Mouse (Mus musculus) G1E (cell line): Measurements from ENCODE around the gene Rprd1b. TPM values are rescaled to one million over a fixed set of nuclear protein-coding genes. Genes with fewer than 3 reads are reported as not detected.

ENCODE experiments used
- ATAC-seq: 2 replicates; pipeline ENCODE4 v1.8.0; 2016; ENCODE audit warnings: mild to moderate bottlenecking; ENCODE audit not compliant: insufficient number of reproducible peaks, poor library complexity, low FRiP score, severe bottlenecking; ENCODE audit errors: extremely low read depth
- DNase-seq: peaks from one replicate; pipeline ENCODE4 v3.0.0; 2012; ENCODE audit warnings: low spot score
- H3K27me3 ChIP-seq: 2 replicates; pipeline ENCODE4 v1.6.1; 2012; ENCODE audit warnings: mild to moderate bottlenecking, low read length, inconsistent platforms; ENCODE audit not compliant: insufficient read depth
- H3K36me3 ChIP-seq: replicated peaks from 2 replicates; pipeline ENCODE3; 2012; ENCODE audit warnings: mild to moderate bottlenecking, inconsistent platforms
- H3K4me1 ChIP-seq: 2 replicates; pipeline ENCODE4 v1.6.1; 2012; ENCODE audit warnings: low read depth, low read length, inconsistent platforms, mixed read lengths; ENCODE audit not compliant: insufficient read depth
- H3K4me3 ChIP-seq: 2 replicates; pipeline ENCODE4 v1.5.1; 2012; ENCODE audit warnings: low read depth, mild to moderate bottlenecking, inconsistent platforms, low read length, moderate library complexity, mixed read lengths
- H3K9me3 ChIP-seq: replicated peaks from 2 replicates; pipeline ENCODE4 v1.6.1; 2012; ENCODE audit warnings: inconsistent platforms
- CTCF ChIP-seq: IDR thresholded peaks from 2 replicates; pipeline ENCODE4 v1.5.1; 2012; ENCODE audit warnings: low read depth, low read length, inconsistent platforms, mixed read lengths
- GATA1 ChIP-seq: IDR thresholded peaks from 2 replicates; pipeline ENCODE4 v1.6.1; 2012; ENCODE audit warnings: borderline replicate concordance, low read length, inconsistent platforms, mixed read lengths
- GATA2 ChIP-seq: IDR thresholded peaks from 2 replicates; pipeline ENCODE4 v1.6.1; 2012; ENCODE audit warnings: low read depth, low read length, inconsistent platforms, borderline replicate concordance
- POLR2AphosphoS5 ChIP-seq: IDR thresholded peaks from 2 replicates; pipeline ENCODE4 v1.6.1; 2012; ENCODE audit warnings: low read depth, low read length, inconsistent platforms; ENCODE audit not compliant: insufficient replicate concordance
- TAL1 ChIP-seq: conservative IDR thresholded peaks from 2 replicates; pipeline ENCODE4 v1.6.1; 2012; ENCODE audit warnings: low read depth, low read length, inconsistent platforms, mixed read lengths
- polyA plus RNA-seq: library from polyadenylated mRNA; stranded (reverse); fragments of >175 nt; gene quantifications from 2 replicates; pipeline ENCODE4 v1.2.3, GENCODE M21; 2012
- total RNA-seq, 2 experiments: library from RNA; stranded (forward) in 1 of 2; stranded (reverse) in 1 of 2; fragments of 200-1000 nt in 1 of 2; fragments of >200 nt in 1 of 2; fragmentation: Nextera tagmentation in 1 of 2; gene quantifications; 2 replicates each; pipeline ENCODE4 v1.2.3; 2014 to 2017

Gene Rprd1b
- total and polyA plus RNA-seq, 3 experiments: 28.7 to 37.9 (median 36.2) TPM

DNA sequence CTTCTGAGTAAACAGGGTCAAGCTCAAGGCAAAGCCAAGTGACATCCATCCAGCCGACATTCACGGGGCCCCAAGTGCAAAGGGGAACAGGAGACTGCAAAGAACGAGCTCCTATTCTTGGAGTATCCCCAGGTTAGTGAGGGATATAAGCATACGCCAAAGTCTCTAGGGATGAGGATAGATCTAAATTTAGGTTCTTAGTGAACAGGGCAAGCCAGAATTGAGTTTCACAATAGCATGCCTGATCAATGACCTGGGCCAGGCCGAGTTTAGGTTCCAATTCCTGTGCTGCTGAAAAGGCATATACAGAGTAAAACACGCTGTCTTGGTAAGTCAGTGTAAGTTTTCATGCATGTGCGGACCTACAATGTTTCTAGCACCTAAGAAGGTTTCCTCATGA, 18.9 kb upstream of the Rprd1b start:
- Histone ChIP-seq H3K4me3 (no peak overlapping the region), H3K9me3 (no peaks in the 10 kb centered on the region), H3K4me1 (no peaks in the 10 kb centered on the region), H3K27me3 (no peaks in the 10 kb centered on the region), H3K36me3 (peaks cover 79% of the 10 kb centered on the region)
- ATAC-seq (no peak), DNase-seq (no peak)
- TF ChIP-seq TAL1 (no peak), CTCF (no peak), GATA2 (no peak), POLR2AphosphoS5 (no peak), GATA1 (no peak)

DNA sequence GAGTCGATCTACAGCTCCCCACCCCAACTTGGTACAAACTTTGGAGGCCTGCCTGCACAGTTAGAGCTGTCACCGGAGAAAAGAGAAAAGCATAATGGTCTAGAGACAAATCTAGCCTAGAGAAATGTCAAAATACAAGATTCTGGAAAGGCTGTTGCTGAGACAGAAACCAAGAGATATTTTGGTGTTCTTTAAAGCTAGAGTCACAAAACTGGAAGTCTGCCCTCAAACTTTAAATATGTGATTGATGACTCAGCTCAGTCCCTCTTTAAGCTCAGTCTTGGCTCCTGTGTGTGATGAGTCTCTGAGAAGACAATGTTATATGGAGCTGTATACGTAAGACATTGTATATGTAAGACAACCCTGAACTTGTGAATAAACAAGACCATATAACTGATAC, 15.7 kb upstream of the Rprd1b start:
- ATAC-seq (no peak), DNase-seq (no peak)
- H3K36me3 ChIP-seq: peaks cover 63% of the 10 kb centered on the region
- H3K9me3 ChIP-seq: no peaks in the 10 kb centered on the region
- TF ChIP-seq POLR2AphosphoS5 (no peak), GATA1 (no peak), TAL1 (no peak), CTCF (no peak), GATA2 (no peak)
- no peak overlapping the region for H3K4me3 ChIP-seq
- H3K27me3 ChIP-seq: no peaks in the 10 kb centered on the region
- H3K4me1 ChIP-seq: no peaks in the 10 kb centered on the region

DNA sequence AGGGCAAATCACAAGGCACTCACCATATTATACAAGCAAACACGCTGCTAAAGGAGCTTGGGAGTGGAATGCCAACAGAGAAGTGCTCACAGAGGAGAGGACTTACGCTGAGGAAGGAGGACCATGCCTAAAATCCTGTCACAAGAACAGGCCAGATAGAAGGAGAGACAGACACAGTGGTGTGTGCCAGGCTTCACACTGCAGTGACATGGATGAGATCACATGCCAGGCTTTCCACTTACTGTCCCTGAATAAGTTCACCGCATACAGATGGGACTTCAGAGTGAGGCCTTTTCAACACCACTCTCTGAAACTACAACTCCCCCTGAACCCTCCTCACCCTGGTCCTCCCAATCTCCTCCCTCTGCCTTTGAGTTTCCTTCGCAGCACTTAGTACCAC, 11.0 kb upstream of the Rprd1b start:
- Histone ChIP-seq H3K4me1 (no peaks in the 10 kb centered on the region), H3K9me3 (no peaks in the 10 kb centered on the region), H3K36me3 (peaks cover 52% of the 10 kb centered on the region), H3K27me3 (no peaks in the 10 kb centered on the region), H3K4me3 (no peak overlapping the region)
- DNase-seq (no peak), ATAC-seq (no peak)
- TF ChIP-seq POLR2AphosphoS5 (no peak), TAL1 (no peak), GATA1 (no peak)

DNA sequence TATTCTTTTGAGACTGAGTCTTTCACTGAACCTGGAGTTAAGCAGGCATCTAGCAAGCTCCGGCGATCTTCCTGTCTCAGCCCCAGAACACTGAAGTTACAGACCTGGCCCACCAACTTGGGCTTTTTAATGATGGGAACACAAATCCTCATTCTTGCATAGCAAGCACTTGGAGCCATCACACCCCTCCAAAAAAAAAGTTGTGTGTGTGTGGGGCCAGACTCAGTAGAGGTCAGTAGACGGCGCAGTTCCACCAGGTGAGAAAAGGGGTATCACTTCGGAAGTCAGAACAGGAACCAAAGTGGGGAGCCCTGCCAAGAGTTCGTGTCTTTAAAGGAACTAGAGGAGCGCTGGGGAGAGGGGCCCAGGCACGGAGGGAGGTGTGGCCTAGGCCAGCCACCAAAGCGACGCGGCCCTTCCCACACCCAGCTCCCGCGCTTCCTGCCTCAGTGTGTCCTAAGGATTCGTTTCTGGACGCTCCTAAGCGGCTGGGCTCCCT, 393 bp upstream of the Rprd1b start:
- DNase-seq (peak; percentile 64), ATAC-seq (no peak; the same call in 1 of the 2 replicates)
- Histone ChIP-seq H3K27me3 (no peaks in the 10 kb centered on the region), H3K9me3 (no peaks in the 10 kb centered on the region), H3K4me1 (peaks cover 40% of the 10 kb centered on the region), H3K4me3 (peak overlapping the region; percentile 79), H3K36me3 (peaks cover 39% of the 10 kb centered on the region)
- TF ChIP-seq POLR2AphosphoS5 (no peak), TAL1 (no peak), GATA1 (no peak), CTCF (no peak), GATA2 (no peak)

DNA sequence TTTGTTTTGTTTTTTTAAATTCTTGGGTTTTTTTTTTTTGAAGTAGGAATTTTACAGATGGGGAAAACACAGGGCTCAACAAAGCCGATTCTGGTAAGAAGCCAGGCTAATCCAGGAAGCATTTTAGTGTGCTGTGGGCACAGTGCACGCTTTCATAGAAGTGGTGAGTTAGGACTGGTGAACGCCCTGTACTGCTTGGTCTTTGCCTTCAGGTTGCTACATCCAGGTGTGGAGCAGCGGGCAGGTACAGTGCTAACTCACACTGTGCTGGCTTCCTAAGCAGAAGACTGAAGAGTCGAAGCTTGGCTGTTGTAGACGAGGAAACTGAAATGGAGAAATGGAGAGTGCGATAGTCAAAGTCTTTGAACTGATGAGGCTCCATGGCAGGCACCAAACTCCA, 1.7 kb downstream of the Rprd1b start:
- peaks cover 40% of the 10 kb centered on the region for H3K4me1 ChIP-seq
- no peak for TF ChIP-seq GATA2
- TF ChIP-seq POLR2AphosphoS5: no peak
- no peak for TF ChIP-seq CTCF
- no peak for TF ChIP-seq GATA1
- TF ChIP-seq TAL1: no peak
- H3K9me3 ChIP-seq: no peaks in the 10 kb centered on the region
- H3K36me3 ChIP-seq: peaks cover 33% of the 10 kb centered on the region
- no peak for DNase-seq
- no peak for ATAC-seq
- no peaks in the 10 kb centered on the region for H3K27me3 ChIP-seq
- peak overlapping the region; percentile 65; the same call in 1 of the 2 replicates for H3K4me3 ChIP-seq

DNA sequence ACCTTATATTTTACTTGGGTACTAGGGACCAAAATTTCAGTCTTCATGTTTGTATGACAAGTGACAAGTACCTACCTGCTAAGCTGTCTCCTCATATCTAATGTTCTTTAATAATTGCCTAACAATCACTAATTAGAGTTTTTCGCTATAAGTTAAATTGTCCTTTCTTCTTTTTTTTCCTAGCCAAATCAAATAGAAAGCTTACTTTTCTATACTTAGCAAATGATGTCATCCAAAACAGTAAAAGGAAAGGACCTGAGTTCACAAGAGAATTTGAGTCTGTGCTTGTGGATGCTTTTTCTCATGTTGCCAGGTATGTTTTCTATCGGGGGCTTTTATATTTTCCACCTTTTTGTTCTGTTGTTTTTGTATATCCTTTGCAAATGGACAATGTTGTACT, 7.5 kb downstream of the Rprd1b start:
- peaks cover 67% of the 10 kb centered on the region for H3K36me3 ChIP-seq
- peaks cover 11% of the 10 kb centered on the region for H3K4me1 ChIP-seq
- no peaks in the 10 kb centered on the region for H3K9me3 ChIP-seq
- no peaks in the 10 kb centered on the region for H3K27me3 ChIP-seq
- TF ChIP-seq CTCF (no peak), GATA2 (no peak), POLR2AphosphoS5 (no peak), GATA1 (no peak), TAL1 (no peak)
- H3K4me3 ChIP-seq: no peak overlapping the region
- ATAC-seq: no peak
- DNase-seq: no peak

DNA sequence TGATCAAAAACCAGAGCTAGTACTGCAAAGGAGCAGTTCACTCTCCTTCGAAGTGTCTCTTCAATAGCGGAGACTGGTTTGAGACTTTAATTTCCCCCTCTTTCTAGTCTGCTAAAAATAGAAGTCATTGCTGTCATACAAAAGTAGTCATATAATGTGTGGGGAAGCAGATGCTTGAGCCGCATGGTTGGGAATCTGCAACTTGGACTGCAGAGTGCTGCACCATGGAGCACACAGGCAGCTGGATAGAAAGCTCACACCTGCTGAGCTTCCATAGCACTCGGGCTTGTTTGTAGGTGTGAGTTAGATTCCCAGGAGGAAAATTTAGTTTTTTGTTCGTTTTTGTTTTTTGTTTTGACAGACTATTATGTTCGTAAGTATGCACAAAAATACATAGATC, 8.1 kb downstream of the Rprd1b start:
- no peak overlapping the region for H3K4me3 ChIP-seq
- no peaks in the 10 kb centered on the region for H3K9me3 ChIP-seq
- ATAC-seq (no peak), DNase-seq (no peak)
- no peaks in the 10 kb centered on the region for H3K27me3 ChIP-seq
- TF ChIP-seq GATA2 (no peak), GATA1 (no peak), CTCF (no peak)
- peaks cover 5% of the 10 kb centered on the region; the same call in 1 of the 2 replicates for H3K4me1 ChIP-seq
- H3K36me3 ChIP-seq: peaks cover 66% of the 10 kb centered on the region
